Mouse (Mus musculus) CD8-positive naive resting alpha-beta T cell, adult 2 months (primary cell): ENCODE results near the gene Olfr1040.
"Not testable (repeated sequence)": the region's sequence is repeated elsewhere in the genome, so short reads cannot be mapped to it uniquely, and the experiment has no call there.

Experiments
- DNase-seq, 2 experiments: peaks; one replicate each; pipeline ENCODE4 v3.0.0; 2022; ENCODE audit warnings: low read depth in 2 of 2, low spot score in 2 of 2

Gene Olfr1040

GRCm38 (mm10) chr2:86146632-86147031 lies at the start of gene Olfr1040:
TSS of gene Olfr1040 (minus strand) at chr2:86146732.
- DNase-seq: no peak

DNA sequence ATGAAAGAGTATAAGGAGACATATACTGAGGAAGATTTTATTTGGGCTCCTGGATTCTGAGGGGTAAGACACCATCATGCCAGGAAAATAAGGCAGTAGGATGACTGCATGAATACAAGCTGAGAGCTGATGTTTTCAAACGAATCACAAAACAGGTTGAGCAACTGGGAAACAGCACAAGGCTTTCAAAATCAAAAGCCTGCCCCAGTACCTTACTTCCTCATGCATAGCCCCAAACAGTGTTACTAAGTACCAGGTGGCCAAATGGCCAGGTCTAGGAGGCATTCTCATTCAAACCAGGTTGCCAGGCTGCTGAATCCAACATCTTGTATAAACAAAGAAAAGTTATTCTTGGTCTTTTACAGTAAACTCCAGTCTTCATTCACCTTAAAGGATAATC lies 49.3 kb upstream of the Olfr1040 start:
- no peak for DNase-seq

DNA sequence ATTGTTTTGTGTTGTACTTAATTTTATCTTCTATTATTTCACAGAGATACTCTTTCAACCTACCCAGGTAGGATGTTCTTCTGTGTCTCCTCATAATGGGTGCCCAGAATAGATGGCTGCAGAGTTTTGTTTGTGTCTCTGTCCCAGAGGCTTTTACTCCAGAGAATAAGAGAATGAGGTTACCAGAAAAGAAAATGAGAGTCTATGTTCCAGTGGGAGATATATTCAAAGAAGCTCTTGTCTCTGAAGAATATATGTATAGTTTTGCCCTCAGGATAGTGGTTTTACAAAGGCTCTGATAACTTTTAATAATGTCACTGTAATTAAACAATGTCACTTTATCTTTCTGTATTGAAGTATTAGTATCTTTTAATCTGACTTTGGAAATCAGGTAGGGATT lies 39.1 kb upstream of the Olfr1040 start, which contains the start of gene Olfr52:
Olfr52 (minus strand) TSS at position 101 of the 400 bp plus-strand sequence.
- DNase-seq: no peak

DNA sequence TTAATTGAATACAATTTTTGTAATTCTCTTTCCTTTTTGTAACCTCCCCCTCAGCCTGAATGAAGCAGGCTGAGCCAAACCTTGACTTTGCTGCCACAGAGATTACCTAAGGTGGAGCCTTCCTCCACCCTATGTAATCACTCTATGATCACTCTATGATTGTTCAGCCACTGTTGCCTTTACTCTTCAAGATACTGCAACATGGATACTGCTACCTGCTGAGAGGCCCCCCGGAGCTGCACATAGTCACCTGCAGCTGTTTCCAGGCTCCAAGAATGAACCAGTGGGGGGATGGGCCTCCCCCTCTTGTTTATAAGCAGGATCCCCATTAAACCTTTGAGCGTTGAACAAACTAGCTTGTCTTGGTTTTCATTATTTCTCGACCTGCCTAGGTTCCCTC lies 33.4 kb upstream of the Olfr1040 start:
- no peak for DNase-seq

GRCm38 (mm10) chr2:86177720-86178119 lies 31.2 kb upstream of the Olfr1040 start, which contains the start of gene Olfr1044:
TSS of gene Olfr1044 (minus strand) at chr2:86177820.
- no peak for DNase-seq

GRCm38 (mm10) chr2:86175422-86175821 lies 28.9 kb upstream of the Olfr1040 start:
- DNase-seq: not testable (repeated sequence)

DNA sequence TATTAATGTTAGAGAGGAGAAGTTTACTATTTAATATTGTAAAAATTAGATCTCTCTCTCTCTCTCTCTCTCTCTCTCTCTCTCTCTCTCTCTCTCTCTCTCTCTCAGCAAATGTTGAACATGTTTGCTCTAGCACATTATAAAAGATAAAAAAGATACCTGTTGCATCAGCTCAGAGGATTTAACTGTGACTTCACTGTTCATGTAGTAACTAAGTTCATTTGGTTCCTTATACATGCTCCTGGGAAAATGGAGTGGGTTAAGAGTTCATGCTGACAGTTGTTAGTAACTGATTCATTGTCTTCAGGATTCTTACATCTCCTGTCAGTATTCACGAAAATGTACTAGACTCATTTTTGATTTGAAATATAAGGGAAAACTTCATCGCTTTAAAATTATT lies 20.9 kb upstream of the Olfr1040 start, which contains the start of gene Olfr1043:
Olfr1043 (minus strand) TSS at position 101 of the 400 bp plus-strand sequence.
- no peak for DNase-seq

- DNase-seq: no peak
Observed at GRCm38 (mm10) chr2:86161738-86162137, 15.2 kb upstream of the Olfr1040 start, which contains the start of gene Olfr1042. TSS of gene Olfr1042 (minus strand) at chr2:86161838.

DNA sequence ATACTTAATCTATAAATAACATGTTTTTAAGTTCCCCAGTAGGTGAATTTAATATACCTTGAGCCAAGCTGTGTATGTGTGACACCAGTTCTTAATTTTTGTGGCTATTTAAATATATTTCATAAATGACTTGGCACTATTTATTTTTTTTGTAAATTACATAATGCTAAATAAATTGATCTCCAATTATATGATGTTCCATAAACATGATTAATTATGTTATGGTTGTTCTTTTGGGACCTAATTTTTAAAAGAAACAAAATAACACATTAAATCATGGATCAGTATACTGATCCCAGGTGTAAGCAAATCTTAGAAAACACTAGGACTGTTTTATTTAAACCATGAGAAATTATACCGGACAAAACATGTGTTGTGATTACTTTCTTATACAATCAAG lies 10.7 kb downstream of the Olfr1040 start, which contains the start of gene Olfr1039:
Olfr1039 (minus strand) TSS at position 101 of the 400 bp plus-strand sequence.
- no peak for DNase-seq
